Mouse (Mus musculus) lung, postnatal 0 days (tissue): ENCODE measurements around the gene Hyal2.

Experiments used
- CTCF ChIP-seq: IDR thresholded peaks from 2 replicates; pipeline ENCODE4 v1.5.1; 2016; ENCODE audit warnings: antibody characterized with exemption, mild to moderate bottlenecking
- EP300 ChIP-seq: IDR thresholded peaks from 2 replicates; pipeline ENCODE4 v1.6.1; 2016; ENCODE audit warnings: antibody characterized with exemption, mild to moderate bottlenecking, control low read depth

DNA sequence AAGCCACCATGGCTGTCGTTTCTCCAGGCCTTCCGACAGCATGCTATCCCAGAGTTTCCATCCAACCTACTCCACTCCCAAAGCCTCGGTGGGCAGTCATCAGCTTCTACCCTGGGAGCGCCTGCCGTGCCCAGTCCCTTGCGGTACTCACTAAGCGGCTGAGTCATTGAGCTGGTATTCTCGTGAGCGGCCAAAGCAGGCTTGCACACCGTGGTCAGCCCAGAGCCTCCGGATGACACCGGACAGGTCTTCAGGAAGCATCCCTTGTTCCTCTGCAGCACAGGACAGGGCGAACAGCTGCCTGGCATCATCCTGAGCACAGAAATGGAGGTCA lies 51.8 kb downstream of the Hyal2 start:
- TF ChIP-seq CTCF (no peak), EP300 (no peak)
